Mouse (Mus musculus): Measurements from ENCODE around the gene Tmem39a. TPM values are rescaled to one million over a fixed set of nuclear protein-coding genes. Genes with fewer than 3 reads are reported as not detected.

The Tmem39a gene
- polyA plus RNA-seq, 1 experiment from 2014 or later, result 160 TPM

Other genes starting within 250 kb of the Tmem39a start
- gene Maats1, start 216.6 kb upstream of the Tmem39a start, polyA plus RNA-seq (2015; fragmentation: Nextera tagmentation; extraction: Ambion mirVana), result 0.08 and 0.10 TPM in 2 replicates
- 98.8 and 106 TPM in 2 replicates for gene Cox17, start 211.7 kb upstream of the Tmem39a start, polyA plus RNA-seq (2015; fragmentation: Nextera tagmentation; extraction: Ambion mirVana)
- gene Gm21987, start 211.7 kb upstream of the Tmem39a start, polyA plus RNA-seq (2015; fragmentation: Nextera tagmentation; extraction: Ambion mirVana), result not detected in 2 replicates
- gene Popdc2, start 196.5 kb upstream of the Tmem39a start, polyA plus RNA-seq (2015; fragmentation: Nextera tagmentation; extraction: Ambion mirVana), result 3.3 and 3.5 TPM in 2 replicates
- 0.31 and 0.37 TPM in 2 replicates for gene Pla1a, start 125.6 kb upstream of the Tmem39a start, polyA plus RNA-seq (2015; fragmentation: Nextera tagmentation; extraction: Ambion mirVana)
- 128 and 137 TPM in 2 replicates for gene Adprh, start 106.0 kb upstream of the Tmem39a start, polyA plus RNA-seq (2015; fragmentation: Nextera tagmentation; extraction: Ambion mirVana)
- 0.19 and 0.47 TPM in 2 replicates for gene Cd80, start 103.1 kb upstream of the Tmem39a start, polyA plus RNA-seq (2015; fragmentation: Nextera tagmentation; extraction: Ambion mirVana)
- gene Timmdc1, start 36.0 kb upstream of the Tmem39a start, polyA plus RNA-seq (2015; fragmentation: Nextera tagmentation; extraction: Ambion mirVana), result 28.4 and 30.8 TPM in 2 replicates
- 78.7 and 79.7 TPM in 2 replicates for gene Poglut1, start 8.4 kb upstream of the Tmem39a start, polyA plus RNA-seq (2015; fragmentation: Nextera tagmentation; extraction: Ambion mirVana)
- gene Arhgap31, start 154.6 kb downstream of the Tmem39a start, polyA plus RNA-seq (2015; fragmentation: Nextera tagmentation; extraction: Ambion mirVana), result 13.3 and 14.5 TPM in 2 replicates
- gene B4galt4, start 183.6 kb downstream of the Tmem39a start, polyA plus RNA-seq (2015; fragmentation: Nextera tagmentation; extraction: Ambion mirVana), result 36.7 and 37.2 TPM in 2 replicates
- 12.1 and 12.9 TPM in 2 replicates for gene Upk1b, start 241.6 kb downstream of the Tmem39a start, polyA plus RNA-seq (2015; fragmentation: Nextera tagmentation; extraction: Ambion mirVana)

Data from limb, embryonic 13.5 days (tissue).